Mouse (Mus musculus) heart, postnatal 36 days (tissue): ENCODE measurements at regions not wholly inside any gene's neighbourhood (a gene's known extent, or its start where the extent isn't known, plus 50 kb on each side); places are given as distances from the start of the nearest gene placed in this dataset.

Source experiments
- DNase-seq, 2 experiments: peaks; one replicate each; pipeline ENCODE4 v3.0.0; 2021 to 2022
- intact Hi-C: fragments of 180-260 bp; cut with DNase I; formaldehyde crosslinking; loops from one replicate; pipeline ENCODE4 v1.15.1; 2025

DNA sequence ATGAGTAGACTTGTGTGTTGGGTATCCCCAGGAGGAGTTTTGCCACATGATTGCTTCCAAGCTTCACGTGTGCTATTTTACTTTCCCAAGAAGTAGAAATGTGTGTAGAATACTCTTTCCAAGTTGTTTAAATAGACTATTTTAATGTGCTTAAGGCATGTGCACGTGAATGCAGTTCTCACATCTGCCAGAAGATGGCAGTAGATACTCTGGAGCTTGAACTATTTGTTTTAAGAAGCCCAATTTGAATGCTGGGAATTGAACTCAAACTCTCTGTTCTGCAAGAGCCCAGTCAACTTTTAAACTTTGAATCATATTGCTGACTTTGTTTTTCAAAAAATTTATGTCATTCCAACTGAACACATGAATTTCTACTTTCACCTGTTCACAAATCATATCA lies 431.3 kb upstream of the Reg3g start:
- peak; percentile 2 to 3 for DNase-seq

GRCm38 (mm10) chr6:78892730-78893129 lies 424.1 kb upstream of the Reg3g start:
- intact Hi-C loops: no loop called here
- DNase-seq: no peak

More for the DNA sequence above, 431.3 kb upstream of the Reg3g start:
- intact Hi-C loops: no loop called here

DNA sequence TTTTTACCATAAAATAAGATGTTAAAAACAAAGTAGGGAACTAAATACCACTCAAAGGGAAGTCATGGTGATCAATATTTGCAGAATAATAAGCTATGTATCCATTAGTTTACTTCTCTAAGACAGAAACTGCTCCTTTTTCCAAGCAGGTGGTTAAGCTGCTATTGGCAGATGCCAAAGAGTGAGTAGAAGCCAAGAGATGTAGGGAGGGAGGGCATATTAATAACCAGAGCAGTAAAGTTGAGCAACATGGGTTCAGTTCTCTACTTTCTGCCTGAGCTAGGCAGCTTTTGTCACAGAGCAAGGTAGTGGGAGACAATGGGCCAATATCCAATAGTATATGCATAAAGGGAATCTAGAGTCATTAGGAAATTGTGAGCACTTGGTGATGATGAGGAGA lies 394.4 kb upstream of the Reg3g start:
- no peak for DNase-seq
- intact Hi-C loops: no loop called here

- no peak for DNase-seq
- intact Hi-C loops: no loop called here
Measured at GRCm38 (mm10) chr6:78841261-78841660, 372.6 kb upstream of the Reg3g start.

- intact Hi-C loops: no loop called here
Measured at GRCm38 (mm10) chr6:78825901-78826629, 357.4 kb upstream of the Reg3g start.

GRCm38 (mm10) chr6:78821251-78821650 lies 352.6 kb upstream of the Reg3g start:
- intact Hi-C loops: no loop called here
- DNase-seq: no peak

More at GRCm38 (mm10) chr6:78825901-78826629, 357.4 kb upstream of the Reg3g start:
- DNase-seq: no peak

- no peak for DNase-seq
- intact Hi-C loops: no loop called here
Measured at GRCm38 (mm10) chr6:78797013-78797412, 328.3 kb upstream of the Reg3g start.

DNA sequence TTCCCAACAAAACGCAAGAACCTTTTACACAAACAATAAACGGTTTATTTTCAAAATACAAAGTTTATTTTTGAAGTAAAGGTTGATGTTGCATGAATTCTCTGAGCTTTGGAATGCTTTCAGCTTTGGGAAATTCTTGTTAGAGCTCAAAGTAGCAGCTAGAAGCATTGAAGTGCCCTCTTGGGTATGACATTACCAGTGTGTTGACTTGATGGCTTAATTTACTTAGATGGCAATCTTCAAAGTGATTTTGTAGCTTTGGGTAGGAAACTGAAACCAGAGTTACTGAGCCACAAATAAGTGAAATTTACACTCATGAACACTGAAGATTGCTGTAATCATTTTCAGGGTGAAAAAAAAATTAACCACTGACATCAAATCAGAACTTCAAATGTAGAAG lies 320.3 kb upstream of the Reg3g start:
- DNase-seq: no peak
- intact Hi-C loops: no loop called here

- DNase-seq: no peak
Measured at GRCm38 (mm10) chr6:78757619-78758018, 288.9 kb upstream of the Reg3g start.

More at GRCm38 (mm10) chr6:78757619-78758018, 288.9 kb upstream of the Reg3g start:
- intact Hi-C loops: no loop called here
